Mouse (Mus musculus) hindbrain, postnatal 0 days (tissue): ENCODE data around the gene Acap1. TPM values are rescaled to one million over a fixed set of nuclear protein-coding genes. Genes with fewer than 3 reads are reported as not detected.

Experiments
- ATAC-seq: fragments of 200-750 bp; cut with Nextera tagmentation; 2 replicates; pipeline ENCODE4 v1.8.0; 2017; ENCODE audit warnings: mild to moderate bottlenecking, moderate TSS enrichment, moderate library complexity
- DNase-seq: peaks from one replicate; pipeline ENCODE4 v3.0.0-alpha.2; 2015; ENCODE audit warnings: low spot score
- H3K27ac ChIP-seq: fragments of 300-500 bp; sonication (generic); 2 replicates; pipeline ENCODE4 v1.5.1; 2014; ENCODE audit warnings: mild to moderate bottlenecking
- H3K27me3 ChIP-seq: fragments of 300-500 bp; sonication (generic); 2 replicates; pipeline ENCODE4 v1.6.1; 2014; ENCODE audit warnings: low read length, mixed read lengths; ENCODE audit not compliant: insufficient read depth
- H3K36me3 ChIP-seq: fragments of 300-500 bp; sonication (generic); 2 replicates; pipeline ENCODE4 v1.6.1; 2014; ENCODE audit warnings: low read length, mixed read lengths; ENCODE audit not compliant: insufficient read depth
- H3K4me1 ChIP-seq: fragments of 300-500 bp; sonication (generic); 2 replicates; pipeline ENCODE4 v1.6.1; 2014; ENCODE audit warnings: antibody characterized with exemption, low read length, mixed read lengths; ENCODE audit not compliant: insufficient read depth
- H3K4me2 ChIP-seq: fragments of 300-500 bp; sonication (generic); 2 replicates; pipeline ENCODE4 v1.6.1; 2014; ENCODE audit warnings: low read depth, mild to moderate bottlenecking, low read length, moderate library complexity, mixed read lengths
- H3K4me3 ChIP-seq: fragments of 300-500 bp; sonication (generic); 2 replicates; pipeline ENCODE4 v1.5.1; 2014; ENCODE audit warnings: low read length
- H3K9ac ChIP-seq: fragments of 300-500 bp; sonication (generic); replicated peaks from 2 replicates; pipeline ENCODE4 v1.6.1; 2014; ENCODE audit warnings: mild to moderate bottlenecking, low read length, moderate library complexity, mixed read lengths
- H3K9me3 ChIP-seq: fragments of 300-500 bp; sonication (generic); 2 replicates; pipeline ENCODE4 v1.6.1; 2016; ENCODE audit warnings: low read length, mixed read lengths
- CTCF ChIP-seq: IDR thresholded peaks from 2 replicates; pipeline ENCODE4 v1.5.1; 2016; ENCODE audit warnings: antibody characterized with exemption, control low read depth, low read depth
- WGBS: fragments of 180-500 bp; shearing (Covaris S2); extraction: QIAGEN DNeasy Blood & Tissue Kit; methylation state at CpG from one replicate; pipeline ENCODE4 v1.1.7; 2014; 5-methylcytosine and 5-hydroxymethylcytosine counted together
- polyA plus RNA-seq: library from polyadenylated mRNA; unstranded; fragments of >200 nt; fragmentation: Nextera tagmentation; extraction: Ambion mirVana; gene quantifications from 2 replicates; pipeline ENCODE4 v1.2.1, GENCODE M21; 2015
- total RNA-seq: library from RNA; depleted of rRNA; stranded (reverse); fragments of >200 nt; gene quantifications from 2 replicates; pipeline ENCODE4 v1.2.3, GENCODE M21; 2014

The Acap1 gene
- total and polyA plus RNA-seq, 2 experiments from 2014 or later = 0.21 TPM; not detected in 1

DNA sequence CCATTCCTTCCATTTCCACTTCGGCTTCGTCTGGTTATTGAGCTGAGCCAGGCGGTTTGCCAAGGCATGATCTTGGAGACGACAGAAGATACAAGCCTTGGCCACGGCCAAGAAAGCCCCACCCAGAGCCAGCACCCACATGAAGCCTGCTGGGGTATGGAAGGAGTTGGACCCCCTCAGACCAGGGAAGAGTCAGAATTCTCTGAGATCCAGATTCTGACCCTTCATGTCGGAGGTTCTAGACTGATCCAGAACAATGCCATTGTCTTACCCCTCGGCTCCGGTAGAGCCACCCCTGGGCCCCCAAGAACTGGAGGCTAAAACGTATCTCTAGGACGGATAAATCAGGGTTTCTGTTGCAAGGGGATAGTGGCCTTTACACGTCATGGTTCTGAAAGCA, 17.5 kb downstream of the Acap1 start, which contains the start of gene Tmem95:
TSS of gene Tmem95 (minus strand) at position 141 of the 400 bp plus-strand sequence.
- DNase-seq (no peak), ATAC-seq (no peak)
- no peaks in the 10 kb centered on the region for H3K36me3 ChIP-seq
- WGBS = 78% methylated on average over 11 of the region's 11 CpGs
- peaks cover 5% of the 10 kb centered on the region; the same call in 1 of the 2 replicates for H3K4me1 ChIP-seq
- H3K27ac ChIP-seq = no peak within 1 kb of the TSS
- H3K9me3 ChIP-seq = no peaks in the 10 kb centered on the region
- H3K4me3 ChIP-seq = 0 out of 2 replicates have a peak within 1 kb of the TSS, but pooled peaks have one; percentile 7
- H3K27me3 ChIP-seq = no peaks in the 10 kb centered on the region
- peak within 1 kb of the TSS; percentile 42 for H3K4me2 ChIP-seq
- H3K9ac ChIP-seq = no peak within 1 kb of the TSS
- TF ChIP-seq CTCF = no peak

DNA sequence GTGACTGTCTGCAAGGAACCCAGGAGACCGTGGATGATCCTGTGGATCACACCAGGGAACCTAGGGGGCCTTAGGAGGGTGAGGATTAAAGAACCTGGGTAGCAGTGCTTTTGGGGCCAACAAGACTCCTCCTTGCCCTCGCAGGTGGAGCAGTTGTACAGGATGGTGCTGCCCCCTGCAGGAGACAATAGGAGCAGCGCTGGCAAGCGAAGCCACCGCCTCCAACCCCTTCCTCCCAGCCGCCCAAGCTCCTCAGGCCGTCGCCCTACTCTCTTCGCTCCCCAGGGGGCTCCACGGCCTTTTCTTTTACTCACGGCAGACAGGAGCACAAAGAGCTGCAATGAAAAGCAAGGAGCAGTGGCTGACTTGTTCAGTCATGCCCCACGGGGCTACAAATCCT, 18.5 kb downstream of the Acap1 start:
- H3K27ac ChIP-seq = no peak overlapping the region
- peak; percentile 86 for DNase-seq
- no peaks in the 10 kb centered on the region for H3K9me3 ChIP-seq
- H3K9ac ChIP-seq = no peak overlapping the region
- H3K4me2 ChIP-seq = peak overlapping the region; percentile 42
- no peaks in the 10 kb centered on the region for H3K27me3 ChIP-seq
- peak; percentile 58; the same call in 1 of the 2 replicates for ATAC-seq
- H3K4me1 ChIP-seq = peaks cover 5% of the 10 kb centered on the region; the same call in 1 of the 2 replicates
- peak; percentile 88 for TF ChIP-seq CTCF
- H3K4me3 ChIP-seq = 0 out of 2 replicates have a peak overlapping the region, but pooled peaks have one; percentile 7
- H3K36me3 ChIP-seq = no peaks in the 10 kb centered on the region
- 3% methylated on average over 12 of the region's 12 CpGs for WGBS

DNA sequence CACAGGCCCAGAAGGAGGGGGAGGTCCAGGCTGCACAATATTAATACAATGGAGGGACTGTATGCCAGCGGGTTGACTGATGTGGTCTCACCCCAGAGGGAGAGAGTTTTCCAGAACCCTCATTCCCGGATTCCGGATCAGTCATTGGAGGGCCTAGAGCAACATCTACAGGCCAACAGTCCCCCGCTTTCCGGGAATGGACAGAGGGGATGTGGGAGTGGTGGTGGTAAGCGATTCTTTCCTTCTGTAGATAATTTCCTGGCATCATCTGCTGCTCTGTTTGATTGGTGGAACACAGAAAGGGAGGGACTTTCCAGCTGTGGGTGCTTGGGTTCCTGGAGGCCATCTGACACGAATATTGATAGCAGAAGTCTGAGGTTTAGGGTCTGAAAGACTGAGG, 19.2 kb downstream of the Acap1 start:
- Histone ChIP-seq H3K9ac (no peak overlapping the region), H3K27ac (no peak overlapping the region), H3K4me2 (no peak overlapping the region), H3K4me1 (peaks cover 5% of the 10 kb centered on the region; the same call in 1 of the 2 replicates), H3K36me3 (no peaks in the 10 kb centered on the region), H3K9me3 (no peaks in the 10 kb centered on the region), H3K4me3 (no peak overlapping the region), H3K27me3 (no peaks in the 10 kb centered on the region)
- no peak for TF ChIP-seq CTCF
- ATAC-seq (no peak), DNase-seq (no peak)
- WGBS = 68% methylated on average over 7 of the region's 7 CpGs

DNA sequence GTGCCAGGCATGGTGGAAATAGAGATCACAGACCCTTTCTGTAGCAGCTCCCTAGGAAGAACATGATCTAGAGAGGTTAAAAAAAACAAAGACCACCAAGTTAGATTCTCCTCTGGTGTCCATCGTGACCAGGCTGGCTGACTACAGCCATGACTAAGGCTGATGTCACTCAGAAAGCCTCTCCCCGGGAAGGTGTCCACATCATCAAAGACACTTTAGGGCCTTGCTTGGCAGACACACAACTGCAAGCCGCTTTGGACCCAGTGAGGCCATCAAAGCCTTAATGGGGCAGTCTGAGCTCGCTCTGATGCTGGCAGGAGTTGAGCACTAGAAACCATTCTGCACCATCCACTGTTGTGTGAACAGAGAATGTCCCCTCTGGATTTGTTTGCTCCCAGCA, 22.9 kb downstream of the Acap1 start:
- H3K4me3 ChIP-seq = no peak overlapping the region
- H3K27me3 ChIP-seq = no peaks in the 10 kb centered on the region
- no peaks in the 10 kb centered on the region for H3K36me3 ChIP-seq
- H3K4me2 ChIP-seq = no peak overlapping the region
- ATAC-seq (no peak), DNase-seq (no peak)
- peaks cover 5% of the 10 kb centered on the region; the same call in 1 of the 2 replicates for H3K4me1 ChIP-seq
- 67% methylated on average over 4 of the region's 4 CpGs for WGBS
- H3K27ac ChIP-seq = no peak overlapping the region
- H3K9ac ChIP-seq = no peak overlapping the region
- TF ChIP-seq CTCF = no peak
- no peaks in the 10 kb centered on the region for H3K9me3 ChIP-seq

DNA sequence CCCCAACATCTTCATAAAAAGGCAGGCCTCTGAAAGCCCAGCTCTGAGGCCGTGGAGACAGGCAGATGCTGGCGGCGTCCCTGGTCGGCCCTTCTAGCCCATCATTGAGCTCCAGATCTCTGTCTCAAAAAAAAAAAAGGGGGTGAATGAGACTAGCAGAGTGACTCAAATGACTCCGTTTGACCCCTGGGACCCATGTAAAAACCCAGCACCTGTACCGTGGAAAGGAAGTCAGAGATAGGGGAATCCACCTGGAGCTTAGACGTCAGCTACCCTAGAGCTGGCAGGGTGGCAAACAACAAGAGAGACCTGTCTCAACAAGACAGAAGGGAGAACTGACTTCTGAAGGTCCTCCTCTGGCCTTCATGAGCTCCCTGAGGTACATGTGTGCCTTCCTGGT, 23.5 kb downstream of the Acap1 start:
- H3K4me1 ChIP-seq = no peaks in the 10 kb centered on the region
- 91% methylated on average over 7 of the region's 7 CpGs for WGBS

DNA sequence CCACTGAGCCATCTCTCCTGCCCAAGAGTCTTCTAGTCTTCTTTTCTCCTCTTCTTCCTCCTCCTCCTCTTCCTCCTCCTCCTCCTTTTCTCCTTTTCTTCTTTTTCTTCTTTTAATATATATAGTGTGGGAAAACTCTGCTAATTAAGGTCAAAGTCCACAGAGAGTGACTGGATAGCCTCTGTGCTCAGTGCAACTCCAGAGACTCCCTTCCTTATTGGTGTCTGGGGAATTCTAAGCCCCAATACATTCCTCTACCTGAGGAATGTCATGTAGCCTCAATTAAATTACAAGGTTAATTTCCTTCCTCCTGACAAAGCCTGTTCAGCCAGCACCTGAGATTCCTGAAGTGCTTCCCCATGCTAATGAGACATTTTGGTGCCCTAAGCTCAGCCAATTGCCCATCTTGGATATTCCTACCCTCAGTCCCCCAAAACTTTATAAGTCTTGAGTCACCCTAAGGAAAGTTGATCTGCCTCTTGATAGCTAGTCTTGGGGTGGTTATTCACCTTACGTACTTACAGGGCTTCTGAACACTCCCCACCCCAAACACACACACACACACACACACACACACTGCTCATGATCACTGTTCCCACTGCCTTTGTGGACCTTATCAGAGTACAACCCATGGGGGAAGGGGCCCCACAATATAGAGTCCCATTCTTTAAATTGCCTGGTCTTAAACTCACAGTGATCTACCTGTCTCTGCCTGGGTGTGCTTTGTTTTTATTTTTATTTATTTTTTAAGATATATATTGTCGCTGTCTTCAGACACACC, 24.9 kb downstream of the Acap1 start:
- Histone ChIP-seq H3K4me3 (no peak overlapping the region), H3K9ac (no peak overlapping the region), H3K9me3 (no peaks in the 10 kb centered on the region), H3K4me1 (no peaks in the 10 kb centered on the region), H3K27ac (no peak overlapping the region), H3K36me3 (no peaks in the 10 kb centered on the region), H3K4me2 (no peak overlapping the region), H3K27me3 (no peaks in the 10 kb centered on the region)
- DNase-seq (no peak), ATAC-seq (no peak)
- 85% methylated on average over 2 of the region's 2 CpGs for WGBS
- no peak for TF ChIP-seq CTCF

More for the DNA sequence above, 23.5 kb downstream of the Acap1 start:
- H3K9ac ChIP-seq = no peak overlapping the region
- no peaks in the 10 kb centered on the region for H3K9me3 ChIP-seq
- H3K4me3 ChIP-seq = no peak overlapping the region
- no peak overlapping the region for H3K27ac ChIP-seq
- no peak overlapping the region for H3K4me2 ChIP-seq
- H3K27me3 ChIP-seq = no peaks in the 10 kb centered on the region
- TF ChIP-seq CTCF = no peak
- H3K36me3 ChIP-seq = no peaks in the 10 kb centered on the region
- ATAC-seq (no peak), DNase-seq (no peak)

DNA sequence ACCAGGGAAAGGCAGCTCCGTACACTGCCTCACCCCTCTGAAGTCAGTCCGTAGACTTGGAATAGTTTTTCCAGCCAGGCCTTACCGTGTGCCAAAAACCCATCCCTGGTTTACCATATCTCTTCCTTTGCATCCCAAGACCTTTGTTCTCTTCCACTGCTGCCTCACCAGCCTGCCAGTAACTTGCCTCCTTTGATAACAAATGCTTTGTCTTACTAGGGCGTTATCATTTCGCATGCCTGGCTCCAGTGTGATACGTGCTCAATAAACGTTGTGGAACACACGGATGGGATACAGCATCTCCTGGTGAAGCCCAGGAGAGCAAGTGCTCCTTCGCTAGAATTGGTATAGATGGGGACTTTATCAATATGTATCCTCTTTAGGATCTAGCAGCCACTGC, 28.0 kb downstream of the Acap1 start:
- no peak overlapping the region for H3K27ac ChIP-seq
- ATAC-seq (no peak), DNase-seq (no peak)
- no peaks in the 10 kb centered on the region for H3K36me3 ChIP-seq
- no peak overlapping the region for H3K4me3 ChIP-seq
- no peaks in the 10 kb centered on the region for H3K9me3 ChIP-seq
- no peaks in the 10 kb centered on the region for H3K4me1 ChIP-seq
- no peak for TF ChIP-seq CTCF
- H3K9ac ChIP-seq = no peak overlapping the region
- no peak overlapping the region for H3K4me2 ChIP-seq
- H3K27me3 ChIP-seq = no peaks in the 10 kb centered on the region
- 65% methylated on average over 9 of the region's 9 CpGs for WGBS
